8 mouse cellular contexts compared by ENCODE assay signal in genomic region chr16:35155391-35156305, GRCm38 (mm10). TPM values are rescaled to one million over a fixed set of nuclear protein-coding genes. Genes with fewer than 3 reads are reported as not detected.
A peak's percentile ranks its signal among the peaks of the same experiment; 100 is the strongest.
DNase-seq lines count a peak whose midpoint lies in the region; ATAC-seq and TF ChIP-seq lines count a peak whose summit lies in the region.

No protein-coding gene starts in this region.

- H3K4me3 ChIP-seq in cortical plate, adult 2 months (ENCODE audit: insufficient read depth, low read length) = peak overlapping the region; percentile 72
- H3K4me3 ChIP-seq in limb, embryonic 15.5 days = peak overlapping the region; percentile 69
- H3K4me3 ChIP-seq in midbrain, embryonic 14.5 days (replicated peaks; ENCODE audit: low read depth, low read length) = peak overlapping the region; percentile 81
- peak overlapping the region; percentile 69 for H3K4me3 ChIP-seq in stomach, postnatal 0 days (ENCODE audit: low read depth, low read length)

- H3K27ac ChIP-seq in cortical plate, adult 2 months (ENCODE audit: insufficient read depth, low read length) = peak overlapping the region; percentile 95
- peak overlapping the region; percentile 73 for H3K27ac ChIP-seq in limb, embryonic 15.5 days
- H3K27ac ChIP-seq in midbrain, embryonic 14.5 days (replicated peaks; ENCODE audit: low read depth, low read length) = peak overlapping the region; percentile 90
- peak overlapping the region; percentile 86 for H3K27ac ChIP-seq in stomach, postnatal 0 days (replicated peaks)

- H3K9me3 ChIP-seq in limb, embryonic 15.5 days = no peaks in the 10 kb centered on the region
- H3K9me3 ChIP-seq in midbrain, embryonic 14.5 days (ENCODE audit: control insufficient read depth, low read length) = no peaks in the 10 kb centered on the region
- no peaks in the 10 kb centered on the region for H3K9me3 ChIP-seq in stomach, postnatal 0 days (ENCODE audit: control insufficient read depth, low read length)

- peaks cover 13% of the 10 kb centered on the region for H3K4me1 ChIP-seq in cortical plate, adult 2 months (ENCODE audit: control insufficient read depth, insufficient read depth, low read length)
- H3K4me1 ChIP-seq in limb, embryonic 15.5 days = peaks cover 39% of the 10 kb centered on the region
- H3K4me1 ChIP-seq in midbrain, embryonic 14.5 days (ENCODE audit: control insufficient read depth, insufficient read depth, low read length) = peaks cover 55% of the 10 kb centered on the region
- H3K4me1 ChIP-seq in stomach, postnatal 0 days (replicated peaks; ENCODE audit: control insufficient read depth, insufficient read depth) = peaks cover 5% of the 10 kb centered on the region; the same call in 1 of the 2 replicates

- ATAC-seq in CD4-positive, CD25-positive, alpha-beta regulatory T cell, adult 4 months = no peak
- ATAC-seq in limb, embryonic 15.5 days (ENCODE audit: insufficient number of reproducible peaks, low FRiP score, low TSS enrichment, low read depth) = peak; percentile 31; the same call in 1 of the 2 replicates
- ATAC-seq in midbrain, embryonic 14.5 days (ENCODE audit: low FRiP score, low TSS enrichment) = peak; percentile 41
- peak; percentile 53 for ATAC-seq in stomach, postnatal 0 days (ENCODE audit: low FRiP score, low TSS enrichment)

- under 1% methylated on average over 86 of the region's 87 CpGs for WGBS in limb, embryonic 15.5 days
- under 1% methylated on average over 83 of the region's 87 CpGs for WGBS in midbrain, embryonic 14.5 days
- WGBS in stomach, postnatal 0 days = 1% methylated on average over 70 of the region's 87 CpGs

- TF ChIP-seq POLR2A in cortical plate, adult 2 months (IDR thresholded peaks at IDR 0.05; ENCODE audit: extremely low read depth, insufficient read depth, low read length) = no peak

- peak; percentile 5 for DNase-seq in CD4-positive, CD25-positive, alpha-beta regulatory T cell, adult 2 months (ENCODE audit: low read depth, low spot score)
- DNase-seq in heart, adult 9 months (ENCODE audit: low spot score in 2 of 2) = peak; percentile 38 to 57
- DNase-seq in kidney, adult 18-20 months = peak; percentile 51
- DNase-seq in midbrain, embryonic 14.5 days = peak; percentile 79
- peak; percentile 48 for DNase-seq in stomach, postnatal 0 days (ENCODE audit: low spot score)

- peak overlapping the region; percentile 98 for H3K4me2 ChIP-seq in limb, embryonic 15.5 days
- H3K4me2 ChIP-seq in midbrain, embryonic 14.5 days (ENCODE audit: low read length) = peak overlapping the region; percentile 79
- H3K4me2 ChIP-seq in stomach, postnatal 0 days (replicated peaks; ENCODE audit: low read depth) = peak overlapping the region; percentile 80

- no peaks in the 10 kb centered on the region for H3K36me3 ChIP-seq in limb, embryonic 15.5 days
- H3K36me3 ChIP-seq in midbrain, embryonic 14.5 days (ENCODE audit: control insufficient read depth, insufficient read depth, low read length) = no peaks in the 10 kb centered on the region
- H3K36me3 ChIP-seq in stomach, postnatal 0 days (ENCODE audit: control insufficient read depth, insufficient read depth, low read length) = no peaks in the 10 kb centered on the region

- peak overlapping the region; percentile 68 for H3K9ac ChIP-seq in limb, embryonic 15.5 days
- peak overlapping the region; percentile 87 for H3K9ac ChIP-seq in midbrain, embryonic 14.5 days (replicated peaks; ENCODE audit: low read length)
- peak overlapping the region; percentile 80 for H3K9ac ChIP-seq in stomach, postnatal 0 days (ENCODE audit: low read length)

- TF ChIP-seq EP300 in stomach, postnatal 0 days (optimal IDR thresholded peaks at IDR 0.05) = no peak

- 0 out of 2 replicates have a peak, but pooled peaks have one; percentile 22 for TF ChIP-seq CTCF in cortical plate, adult 2 months (IDR thresholded peaks at IDR 0.05; ENCODE audit: extremely low read depth, insufficient read depth, low read length)
- peak; percentile 69 for TF ChIP-seq CTCF in stomach, postnatal 0 days (IDR thresholded peaks at IDR 0.05; ENCODE audit: low read depth)

- peaks cover 59% of the 10 kb centered on the region for H3K27me3 ChIP-seq in limb, embryonic 15.5 days
- peaks cover 33% of the 10 kb centered on the region for H3K27me3 ChIP-seq in midbrain, embryonic 14.5 days (ENCODE audit: control insufficient read depth, insufficient read depth, low read length)
- no peaks in the 10 kb centered on the region; the same call in 1 of the 2 replicates for H3K27me3 ChIP-seq in stomach, postnatal 0 days (ENCODE audit: control insufficient read depth, insufficient read depth, low read length)

RNA-seq across cellular contexts. Expression of gene Adcy5, which starts 1.0 kb away (rescaled TPM):
- polyA plus RNA-seq in CD4-positive, CD25-positive, alpha-beta regulatory T cell, adult 4 months (2017; shearing (Covaris generic)) = under 1 TPM; 0.08 to 0.14 TPM
- 52.6 and 93.4 TPM in 2 replicates for polyA plus RNA-seq in cortical plate, adult 2 months (2012; rRNA removed)
- polyA plus RNA-seq in limb, embryonic 15.5 days (2015; fragmentation: Nextera tagmentation; extraction: Ambion mirVana) = 1.7 and 2.2 TPM in 2 replicates
- polyA plus RNA-seq in midbrain, embryonic 14.5 days (2014; fragmentation: Nextera tagmentation; extraction: Ambion mirVana) = 8.4 and 8.7 TPM in 2 replicates
- 2.2 and 2.3 TPM in 2 replicates for polyA plus RNA-seq in stomach, postnatal 0 days (2015; fragmentation: Nextera tagmentation; extraction: Ambion mirVana)

Comparison
In these comparisons a context has a peak if more than half of its experiments do, and no peak if none do; other contexts are left out.
1. DNase-seq: peak in every context shown above with its lines; median percentile 79 in midbrain, embryonic 14.5 days; 51 in kidney, adult 18-20 months; 48 in stomach, postnatal 0 days; 48 in heart, adult 9 months; 5 in CD4-positive, CD25-positive, alpha-beta regulatory T cell, adult 2 months.